Mouse (Mus musculus): ENCODE measurements at regions not wholly inside any gene's neighbourhood (a gene's known extent, or its start where the extent isn't known, plus 50 kb on each side); places are given as distances from the start of the nearest gene placed in this dataset.
A peak's percentile ranks its signal among the peaks of the same experiment; 100 is the strongest.

DNA sequence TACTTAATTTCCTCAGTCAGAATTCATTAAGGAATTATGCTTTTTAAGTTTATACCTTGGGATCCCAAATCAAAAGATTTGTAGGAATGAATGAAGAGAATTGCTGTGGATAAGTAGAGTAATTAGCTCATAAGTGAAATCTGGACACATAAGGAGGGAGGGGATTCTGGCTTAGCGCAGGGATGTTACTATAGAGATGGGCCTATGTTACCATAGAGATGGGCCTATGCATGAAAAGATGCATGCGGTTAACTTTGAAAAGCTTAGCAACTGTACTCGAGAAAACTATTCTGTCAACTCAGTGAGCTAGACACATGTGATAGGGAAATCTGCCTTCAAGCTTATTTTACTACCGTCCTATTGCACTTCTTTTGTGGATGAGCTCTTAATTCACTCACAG is 204.5 kb upstream of the F930015N05Rik start:
- H3K79me2 ChIP-seq (ENCODE audit: control insufficient read depth, insufficient read depth) = no peaks in the 10 kb centered on the region
- no peak for TF ChIP-seq MYOG (IDR thresholded peaks at IDR 0.05; ENCODE audit: control insufficient read depth, extremely low read depth, insufficient read length)
- no peak for TF ChIP-seq USF1 (IDR thresholded peaks at IDR 0.05; ENCODE audit: low read depth)
- TF ChIP-seq CTCF (IDR thresholded peaks at IDR 0.05; ENCODE audit: control insufficient read depth, insufficient read depth, insufficient read length) = no peak
- TF ChIP-seq MAX (IDR thresholded peaks at IDR 0.05) = no peak
- no peaks in the 10 kb centered on the region for H3K79me3 ChIP-seq (ENCODE audit: low read depth)
- no peak overlapping the region for H3ac ChIP-seq (ENCODE audit: control insufficient read depth, insufficient read length, low read depth)
- peaks cover 5% of the 10 kb centered on the region for H3K27me3 ChIP-seq (ENCODE audit: control insufficient read depth, insufficient read depth, insufficient read length)
- H3K36me3 ChIP-seq (ENCODE audit: control insufficient read depth, insufficient read depth) = no peaks in the 10 kb centered on the region
- H3K4me3 ChIP-seq (ENCODE audit: insufficient read depth, poor library complexity, severe bottlenecking) = no peak overlapping the region

DNA sequence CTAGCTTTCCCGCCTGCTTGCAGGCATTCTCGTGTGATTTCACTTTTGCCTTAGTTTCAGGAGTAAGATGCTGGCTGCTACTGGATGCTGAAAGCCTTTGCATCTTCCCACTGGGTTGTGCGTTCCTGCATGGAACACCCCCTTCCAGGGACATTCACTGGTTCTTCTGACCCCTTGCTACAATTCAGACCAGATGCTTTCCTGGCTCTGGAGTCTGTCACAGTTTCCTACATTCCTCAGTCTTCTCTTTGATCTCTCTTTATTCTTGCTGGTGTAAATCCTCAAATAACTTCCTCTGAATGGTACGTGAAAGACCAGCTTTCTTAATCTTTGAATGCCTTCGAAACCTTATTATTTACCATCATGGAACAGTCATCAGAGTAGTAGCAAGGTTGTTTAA is 206.7 kb upstream of the F930015N05Rik start:
- no peak for TF ChIP-seq MYOD1 (IDR thresholded peaks at IDR 0.05; ENCODE audit: control insufficient read depth, insufficient read length, low read depth)
- TF ChIP-seq FOSL1 (IDR thresholded peaks at IDR 0.05; ENCODE audit: insufficient read depth, low read length, poor library complexity, severe bottlenecking) = no peak
- TF ChIP-seq USF1 (IDR thresholded peaks at IDR 0.05; ENCODE audit: low read depth) = no peak
- TF ChIP-seq CEBPB (IDR thresholded peaks at IDR 0.05; ENCODE audit: low read depth) = no peak
- TF ChIP-seq MAX (IDR thresholded peaks at IDR 0.05) = no peak
- no peak for TF ChIP-seq CTCF (IDR thresholded peaks at IDR 0.05; ENCODE audit: control insufficient read depth, insufficient read depth, insufficient read length)
- TF ChIP-seq MYOG (IDR thresholded peaks at IDR 0.05; ENCODE audit: control insufficient read depth, extremely low read depth, insufficient read length) = no peak
- no peak overlapping the region for H3K4me3 ChIP-seq (ENCODE audit: insufficient read depth, poor library complexity, severe bottlenecking)
- H3ac ChIP-seq (ENCODE audit: control insufficient read depth, insufficient read length, low read depth) = no peak overlapping the region
- no peaks in the 10 kb centered on the region for H3K36me3 ChIP-seq (ENCODE audit: control insufficient read depth, insufficient read depth)
- no peaks in the 10 kb centered on the region for H3K79me2 ChIP-seq (ENCODE audit: control insufficient read depth, insufficient read depth)
- peaks cover 5% of the 10 kb centered on the region for H3K27me3 ChIP-seq (ENCODE audit: control insufficient read depth, insufficient read depth, insufficient read length)
- H3K79me3 ChIP-seq (ENCODE audit: low read depth) = no peaks in the 10 kb centered on the region

DNA sequence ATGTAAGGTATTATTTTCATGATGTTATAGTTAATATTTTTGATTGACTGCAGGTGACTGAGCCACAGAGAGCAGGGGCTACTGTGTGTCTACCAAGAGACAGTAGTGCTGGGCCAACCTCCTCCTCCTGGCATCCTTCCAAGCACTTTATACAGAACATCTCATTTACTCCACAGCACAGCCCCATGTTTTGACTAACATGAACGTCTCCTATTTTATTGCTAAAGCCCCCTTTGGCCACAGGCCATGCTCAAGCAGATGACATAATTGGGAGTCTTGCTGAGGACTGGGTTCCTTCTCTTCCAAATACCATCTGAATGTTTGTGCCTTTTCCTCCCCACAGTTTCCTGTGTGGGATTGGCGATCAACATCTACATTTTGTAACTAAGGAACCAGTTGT is 211.5 kb upstream of the F930015N05Rik start:
- Histone ChIP-seq H3K4me3 (ENCODE audit: insufficient read depth, poor library complexity, severe bottlenecking) (no peak overlapping the region), H3K27me3 (ENCODE audit: control insufficient read depth, insufficient read depth, insufficient read length) (peaks cover 5% of the 10 kb centered on the region), H3ac (ENCODE audit: control insufficient read depth, insufficient read length, low read depth) (no peak overlapping the region), H3K36me3 (ENCODE audit: control insufficient read depth, insufficient read depth) (no peaks in the 10 kb centered on the region), H3K79me3 (ENCODE audit: low read depth) (no peaks in the 10 kb centered on the region), H3K79me2 (ENCODE audit: control insufficient read depth, insufficient read depth) (no peaks in the 10 kb centered on the region)
- TF ChIP-seq CTCF (IDR thresholded peaks at IDR 0.05; ENCODE audit: control insufficient read depth, insufficient read depth, insufficient read length) (no peak), FOSL1 (IDR thresholded peaks at IDR 0.05; ENCODE audit: insufficient read depth, low read length, poor library complexity, severe bottlenecking) (no peak), MAX (IDR thresholded peaks at IDR 0.05) (no peak), USF1 (IDR thresholded peaks at IDR 0.05; ENCODE audit: low read depth) (no peak), CEBPB (IDR thresholded peaks at IDR 0.05; ENCODE audit: low read depth) (no peak), MYOD1 (IDR thresholded peaks at IDR 0.05; ENCODE audit: control insufficient read depth, insufficient read length, low read depth) (no peak), MYOG (IDR thresholded peaks at IDR 0.05; ENCODE audit: control insufficient read depth, extremely low read depth, insufficient read length) (no peak)

DNA sequence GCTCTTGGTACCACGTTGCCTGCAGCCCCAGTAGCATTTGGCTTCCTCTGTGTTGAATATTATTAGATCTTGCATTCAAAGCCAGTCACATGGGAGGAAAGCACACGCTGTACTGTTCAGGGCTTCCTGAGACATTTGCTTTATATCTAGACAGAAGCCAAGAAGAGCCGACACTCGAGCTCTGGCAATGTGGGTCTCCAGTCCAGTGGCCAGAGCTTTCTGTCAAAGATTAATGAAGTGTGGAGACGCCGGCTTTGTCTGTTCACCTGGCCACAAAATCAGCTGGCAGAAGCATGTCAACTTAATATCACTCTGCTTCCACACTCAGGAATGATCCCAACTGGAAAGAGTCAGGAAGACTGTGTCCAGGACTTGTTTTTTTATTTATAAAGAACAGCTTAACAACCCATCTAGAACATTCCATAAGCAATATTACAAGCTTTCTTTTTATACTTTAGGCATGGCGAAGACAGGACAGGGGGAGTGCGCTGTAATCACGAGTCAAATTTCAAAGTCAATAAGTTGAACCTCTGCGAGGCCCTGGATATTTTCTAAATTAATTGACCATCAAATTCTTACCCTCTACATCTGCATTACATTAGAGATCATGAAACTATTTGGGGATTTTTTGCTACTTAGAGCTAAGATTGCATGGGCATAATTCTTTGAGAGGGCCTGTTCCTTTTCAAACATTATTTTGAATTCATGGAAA is 214.3 kb upstream of the F930015N05Rik start:
- no peaks in the 10 kb centered on the region for H3K36me3 ChIP-seq (ENCODE audit: control insufficient read depth, insufficient read depth)
- no peaks in the 10 kb centered on the region for H3K27me3 ChIP-seq (ENCODE audit: control insufficient read depth, insufficient read depth, insufficient read length)
- H3ac ChIP-seq (ENCODE audit: control insufficient read depth, insufficient read length, low read depth) = no peak overlapping the region
- no peaks in the 10 kb centered on the region for H3K79me2 ChIP-seq (ENCODE audit: control insufficient read depth, insufficient read depth)
- TF ChIP-seq CEBPB (IDR thresholded peaks at IDR 0.05; ENCODE audit: low read depth) (no peak), MYOD1 (IDR thresholded peaks at IDR 0.05; ENCODE audit: control insufficient read depth, insufficient read length, low read depth) (no peak), CTCF (IDR thresholded peaks at IDR 0.05; ENCODE audit: control insufficient read depth, insufficient read depth, insufficient read length) (no peak), MYOG (IDR thresholded peaks at IDR 0.05; ENCODE audit: control insufficient read depth, extremely low read depth, insufficient read length) (no peak), MAX (IDR thresholded peaks at IDR 0.05) (no peak), FOSL1 (IDR thresholded peaks at IDR 0.05; ENCODE audit: insufficient read depth, low read length, poor library complexity, severe bottlenecking) (no peak), USF1 (IDR thresholded peaks at IDR 0.05; ENCODE audit: low read depth) (no peak)
- H3K4me3 ChIP-seq (ENCODE audit: insufficient read depth, poor library complexity, severe bottlenecking) = no peak overlapping the region
- no peaks in the 10 kb centered on the region for H3K79me3 ChIP-seq (ENCODE audit: low read depth)

DNA sequence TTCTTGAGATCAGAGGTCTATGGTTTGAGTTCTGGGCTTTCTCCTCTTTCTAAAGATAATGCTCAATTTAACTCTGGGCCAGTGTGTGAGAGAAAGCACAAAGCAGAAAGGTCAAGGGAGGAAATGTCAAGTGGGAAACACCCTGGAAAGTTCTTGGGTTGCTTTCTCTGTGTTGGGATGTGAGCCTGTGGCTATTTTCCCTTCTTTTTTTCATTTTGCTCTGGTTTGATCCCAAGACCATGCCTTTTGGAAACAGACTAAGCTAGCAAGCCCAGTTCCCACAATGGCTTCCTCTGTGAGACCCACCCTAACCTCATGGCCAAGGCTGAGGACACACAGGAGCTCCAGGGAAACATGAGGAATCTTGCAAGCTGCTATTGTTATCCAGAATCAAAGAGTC is 216.4 kb upstream of the F930015N05Rik start:
- H3K79me2 ChIP-seq (ENCODE audit: control insufficient read depth, insufficient read depth) = no peaks in the 10 kb centered on the region
- no peaks in the 10 kb centered on the region for H3K36me3 ChIP-seq (ENCODE audit: control insufficient read depth, insufficient read depth)
- H3K79me3 ChIP-seq (ENCODE audit: low read depth) = no peaks in the 10 kb centered on the region
- H3ac ChIP-seq (ENCODE audit: control insufficient read depth, insufficient read length, low read depth) = no peak overlapping the region
- H3K27me3 ChIP-seq (ENCODE audit: control insufficient read depth, insufficient read depth, insufficient read length) = no peaks in the 10 kb centered on the region
- no peak overlapping the region for H3K4me3 ChIP-seq (ENCODE audit: insufficient read depth, poor library complexity, severe bottlenecking)
- no peak for TF ChIP-seq MYOG (IDR thresholded peaks at IDR 0.05; ENCODE audit: control insufficient read depth, extremely low read depth, insufficient read length)
- TF ChIP-seq USF1 (IDR thresholded peaks at IDR 0.05; ENCODE audit: low read depth) = no peak
- no peak for TF ChIP-seq CTCF (IDR thresholded peaks at IDR 0.05; ENCODE audit: control insufficient read depth, insufficient read depth, insufficient read length)
- no peak for TF ChIP-seq FOSL1 (IDR thresholded peaks at IDR 0.05; ENCODE audit: insufficient read depth, low read length, poor library complexity, severe bottlenecking)
- TF ChIP-seq MAX (IDR thresholded peaks at IDR 0.05) = no peak
- TF ChIP-seq MYOD1 (IDR thresholded peaks at IDR 0.05; ENCODE audit: control insufficient read depth, insufficient read length, low read depth) = no peak
- TF ChIP-seq CEBPB (IDR thresholded peaks at IDR 0.05; ENCODE audit: low read depth) = no peak

DNA sequence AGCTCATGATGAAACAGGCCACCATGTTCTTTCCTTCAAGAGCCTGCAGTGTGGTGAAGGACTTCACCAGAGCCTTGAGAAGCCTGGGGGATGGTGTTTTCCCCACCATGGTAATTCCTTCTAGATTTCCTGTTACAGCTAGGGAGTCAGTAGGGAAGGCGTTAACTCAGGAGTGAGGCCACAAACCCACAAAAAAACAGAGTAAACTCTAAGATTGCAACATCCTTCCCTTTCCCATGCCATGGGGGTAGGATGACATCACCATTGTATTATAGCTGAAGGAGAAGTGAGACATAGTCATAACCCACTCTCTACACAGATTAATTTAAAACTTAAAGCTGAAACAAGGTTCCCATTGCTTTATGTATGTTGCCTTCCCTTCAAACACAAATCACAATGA is 218.7 kb upstream of the F930015N05Rik start:
- no peak for TF ChIP-seq MAX (IDR thresholded peaks at IDR 0.05)
- TF ChIP-seq CEBPB (IDR thresholded peaks at IDR 0.05; ENCODE audit: low read depth) = peak; percentile 80
- TF ChIP-seq USF1 (IDR thresholded peaks at IDR 0.05; ENCODE audit: low read depth) = no peak
- TF ChIP-seq MYOG (IDR thresholded peaks at IDR 0.05; ENCODE audit: control insufficient read depth, extremely low read depth, insufficient read length) = no peak
- TF ChIP-seq MYOD1 (IDR thresholded peaks at IDR 0.05; ENCODE audit: control insufficient read depth, insufficient read length, low read depth) = no peak
- H3ac ChIP-seq (ENCODE audit: control insufficient read depth, insufficient read length, low read depth) = no peak overlapping the region
- no peaks in the 10 kb centered on the region for H3K36me3 ChIP-seq (ENCODE audit: control insufficient read depth, insufficient read depth)
- H3K79me2 ChIP-seq (ENCODE audit: control insufficient read depth, insufficient read depth) = no peaks in the 10 kb centered on the region
- H3K79me3 ChIP-seq (ENCODE audit: low read depth) = no peaks in the 10 kb centered on the region
- no peaks in the 10 kb centered on the region for H3K27me3 ChIP-seq (ENCODE audit: control insufficient read depth, insufficient read depth, insufficient read length)
- no peak overlapping the region for H3K4me3 ChIP-seq (ENCODE audit: insufficient read depth, poor library complexity, severe bottlenecking)

Measured in C2C12 (cell line).